Mouse (Mus musculus): Measurements from ENCODE around the gene Ipo9. TPM values are rescaled to one million over a fixed set of nuclear protein-coding genes. Genes with fewer than 3 reads are reported as not detected.

Gene Ipo9
- polyA plus RNA-seq, 1 experiment, result 58.3 TPM

DNA sequence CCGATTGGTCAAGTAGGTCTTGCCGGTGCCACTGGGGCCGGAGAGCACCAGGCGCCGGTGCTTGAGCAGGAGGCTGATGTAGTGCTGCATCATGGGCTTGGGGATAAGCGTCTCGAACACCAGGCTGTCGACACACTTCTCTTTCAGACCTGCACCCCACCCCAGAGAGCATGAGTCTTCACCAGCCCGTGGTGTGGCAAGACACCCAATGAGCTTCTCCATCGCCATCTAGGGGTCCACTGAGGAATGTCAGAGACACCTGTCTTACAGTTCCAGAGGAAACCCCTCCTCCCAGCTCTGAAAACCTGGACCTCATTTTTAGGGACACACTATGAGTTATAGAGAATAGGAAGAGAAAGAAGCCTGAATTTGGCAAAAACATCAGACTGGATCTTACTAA lies 22.0 kb upstream of the Ipo9 start:
- DNase-seq, result peak; percentile 41
- Histone ChIP-seq H3K36me3 (ENCODE audit: control insufficient read depth, insufficient read depth, low read length) (no peaks in the 10 kb centered on the region), H3K4me3 (ENCODE audit: insufficient read depth, low read depth, low read length) (no peak overlapping the region), H3K27me3 (replicated peaks; ENCODE audit: control insufficient read depth, insufficient read depth, low read length) (no peaks in the 10 kb centered on the region), H3K4me1 (ENCODE audit: control insufficient read depth, insufficient read depth, low read length) (no peaks in the 10 kb centered on the region), H3K27ac (ENCODE audit: insufficient read depth, low read depth, low read length) (no peak overlapping the region)
- TF ChIP-seq CTCF (conservative IDR thresholded peaks at IDR 0.05; ENCODE audit: insufficient read depth, insufficient read length, low read depth, low read length) (peak; percentile 56), POLR2A (IDR thresholded peaks at IDR 0.05; ENCODE audit: low read depth, low read length) (no peak)
- 74% methylated on average over 10 of the region's 10 CpGs for WGBS

DNA sequence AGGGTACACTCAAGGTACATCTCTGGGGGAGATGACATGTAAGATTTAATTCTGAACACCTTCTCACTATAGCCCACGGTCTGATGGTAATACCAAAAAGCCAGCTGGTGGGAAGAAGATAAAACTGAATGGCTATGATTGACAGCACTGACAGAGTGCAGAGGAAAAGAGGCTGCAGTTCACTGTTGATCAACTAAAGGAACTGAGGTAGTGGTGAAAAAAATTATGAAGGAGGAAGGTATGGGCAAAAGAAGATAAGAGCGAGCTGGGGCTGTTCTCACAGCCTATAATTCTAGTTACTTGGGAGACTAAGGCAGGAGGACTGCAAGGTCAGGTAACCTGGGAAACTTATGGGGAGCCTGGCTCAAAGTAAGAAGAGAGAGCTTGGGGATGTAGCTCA lies 21.1 kb upstream of the Ipo9 start:
- Histone ChIP-seq H3K27ac (ENCODE audit: insufficient read depth, low read depth, low read length) (no peak overlapping the region), H3K27me3 (replicated peaks; ENCODE audit: control insufficient read depth, insufficient read depth, low read length) (no peaks in the 10 kb centered on the region), H3K36me3 (ENCODE audit: control insufficient read depth, insufficient read depth, low read length) (no peaks in the 10 kb centered on the region), H3K4me3 (ENCODE audit: insufficient read depth, low read depth, low read length) (no peak overlapping the region), H3K4me1 (ENCODE audit: control insufficient read depth, insufficient read depth, low read length) (no peaks in the 10 kb centered on the region)
- TF ChIP-seq POLR2A (IDR thresholded peaks at IDR 0.05; ENCODE audit: low read depth, low read length) (no peak), CTCF (conservative IDR thresholded peaks at IDR 0.05; ENCODE audit: insufficient read depth, insufficient read length, low read depth, low read length) (no peak)
- DNase-seq, result no peak
- 92% methylated on average over 2 of the region's 2 CpGs for WGBS

DNA sequence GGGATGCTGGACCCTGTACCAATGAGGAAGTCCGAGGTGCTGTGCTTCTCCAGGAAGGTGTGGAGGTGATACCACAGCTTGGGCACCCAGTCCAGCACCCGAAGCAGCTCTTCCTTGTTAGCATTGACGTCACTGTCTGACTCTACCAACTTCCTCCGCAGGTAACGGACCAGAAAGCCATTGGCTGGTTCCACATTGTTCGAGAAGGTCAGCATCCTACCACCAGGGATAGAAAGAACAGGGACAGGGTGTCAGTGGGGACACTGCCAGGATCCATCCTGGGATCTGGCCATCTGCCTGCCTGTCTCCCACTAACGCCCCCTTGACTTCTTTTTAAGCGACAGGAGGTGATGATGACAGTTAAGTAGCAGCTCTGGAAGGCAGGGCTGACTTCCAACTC lies 19.6 kb upstream of the Ipo9 start:
- Histone ChIP-seq H3K4me3 (ENCODE audit: insufficient read depth, low read depth, low read length) (no peak overlapping the region), H3K4me1 (ENCODE audit: control insufficient read depth, insufficient read depth, low read length) (no peaks in the 10 kb centered on the region), H3K27me3 (replicated peaks; ENCODE audit: control insufficient read depth, insufficient read depth, low read length) (no peaks in the 10 kb centered on the region), H3K27ac (ENCODE audit: insufficient read depth, low read depth, low read length) (no peak overlapping the region), H3K36me3 (ENCODE audit: control insufficient read depth, insufficient read depth, low read length) (no peaks in the 10 kb centered on the region)
- no peak for DNase-seq
- TF ChIP-seq CTCF (conservative IDR thresholded peaks at IDR 0.05; ENCODE audit: insufficient read depth, insufficient read length, low read depth, low read length) (no peak), POLR2A (IDR thresholded peaks at IDR 0.05; ENCODE audit: low read depth, low read length) (no peak)
- 89% methylated on average over 8 of the region's 8 CpGs for WGBS

DNA sequence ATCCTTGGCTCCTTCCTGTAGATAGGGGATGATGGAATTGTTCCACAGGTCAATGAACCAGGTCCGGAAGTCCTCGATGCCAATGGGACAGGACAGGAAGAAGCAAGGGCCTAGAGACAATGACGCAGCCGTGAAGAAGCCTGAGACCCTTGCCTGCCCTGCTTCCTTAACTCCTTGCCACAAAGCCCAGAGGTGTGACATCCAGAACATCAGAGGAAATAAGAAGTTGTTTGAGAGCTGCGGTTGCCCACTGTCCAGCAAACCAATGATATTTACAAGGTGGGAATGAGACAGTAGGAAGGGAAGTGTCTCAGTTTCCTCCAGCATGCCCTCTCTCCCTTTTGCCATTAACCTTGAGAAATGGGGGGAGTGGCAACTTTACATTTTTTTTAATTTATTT lies 18.6 kb upstream of the Ipo9 start:
- Histone ChIP-seq H3K27ac (ENCODE audit: insufficient read depth, low read depth, low read length) (no peak overlapping the region), H3K4me3 (ENCODE audit: insufficient read depth, low read depth, low read length) (no peak overlapping the region), H3K4me1 (ENCODE audit: control insufficient read depth, insufficient read depth, low read length) (no peaks in the 10 kb centered on the region), H3K27me3 (replicated peaks; ENCODE audit: control insufficient read depth, insufficient read depth, low read length) (no peaks in the 10 kb centered on the region), H3K36me3 (ENCODE audit: control insufficient read depth, insufficient read depth, low read length) (no peaks in the 10 kb centered on the region)
- TF ChIP-seq POLR2A (IDR thresholded peaks at IDR 0.05; ENCODE audit: low read depth, low read length) (no peak), CTCF (conservative IDR thresholded peaks at IDR 0.05; ENCODE audit: insufficient read depth, insufficient read length, low read depth, low read length) (no peak)
- 93% methylated on average over 5 of the region's 5 CpGs for WGBS
- no peak for DNase-seq

DNA sequence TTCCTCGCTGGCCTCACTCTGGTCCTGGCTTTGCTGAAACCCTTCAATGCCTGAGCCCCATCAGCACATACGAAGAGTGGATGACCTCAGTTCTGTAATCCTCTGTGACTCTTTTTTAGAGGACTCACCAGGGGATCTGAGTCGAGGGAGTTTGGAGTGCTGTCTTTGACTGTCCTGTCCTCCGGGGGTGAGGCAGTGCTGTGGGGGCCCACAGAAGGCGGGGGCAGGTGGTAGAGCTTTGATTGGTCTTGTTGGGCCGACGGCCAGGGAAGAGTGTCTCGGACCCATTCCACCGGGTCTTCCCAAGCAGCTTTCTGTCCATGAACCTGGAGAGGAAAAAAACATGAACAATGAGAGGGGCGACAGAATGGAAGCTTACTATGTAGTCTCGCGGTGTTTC lies 13.2 kb upstream of the Ipo9 start:
- Histone ChIP-seq H3K36me3 (ENCODE audit: control insufficient read depth, insufficient read depth, low read length) (no peaks in the 10 kb centered on the region), H3K4me1 (ENCODE audit: control insufficient read depth, insufficient read depth, low read length) (no peaks in the 10 kb centered on the region), H3K27ac (ENCODE audit: insufficient read depth, low read depth, low read length) (no peak overlapping the region), H3K4me3 (ENCODE audit: insufficient read depth, low read depth, low read length) (no peak overlapping the region), H3K27me3 (replicated peaks; ENCODE audit: control insufficient read depth, insufficient read depth, low read length) (no peaks in the 10 kb centered on the region)
- TF ChIP-seq CTCF (conservative IDR thresholded peaks at IDR 0.05; ENCODE audit: insufficient read depth, insufficient read length, low read depth, low read length) (no peak), POLR2A (IDR thresholded peaks at IDR 0.05; ENCODE audit: low read depth, low read length) (no peak)
- DNase-seq, result no peak
- 93% methylated on average over 12 of the region's 12 CpGs for WGBS

DNA sequence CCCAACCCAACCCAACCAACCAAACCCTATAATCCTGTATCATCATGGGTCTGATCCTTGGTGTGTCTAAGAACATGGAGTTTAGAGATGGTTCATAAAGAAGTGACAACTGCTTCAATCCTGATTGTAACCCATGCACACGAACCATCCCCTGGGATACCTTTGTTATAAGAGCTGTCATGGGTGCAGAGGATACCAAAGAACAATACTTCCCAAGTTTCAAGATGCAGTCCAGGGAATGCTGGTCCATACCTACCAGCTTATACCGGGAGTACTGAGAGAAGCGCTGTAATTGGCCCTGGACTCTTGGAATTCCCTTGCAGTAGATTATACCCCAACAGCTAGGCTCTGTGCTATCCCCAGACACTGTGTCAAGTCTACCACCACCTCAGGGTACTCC lies 11.6 kb upstream of the Ipo9 start:
- WGBS, result 89% methylated on average over 3 of the region's 3 CpGs
- no peak for DNase-seq
- no peak overlapping the region for H3K4me3 ChIP-seq (ENCODE audit: insufficient read depth, low read depth, low read length)
- no peak overlapping the region for H3K27ac ChIP-seq (ENCODE audit: insufficient read depth, low read depth, low read length)
- TF ChIP-seq CTCF (conservative IDR thresholded peaks at IDR 0.05; ENCODE audit: insufficient read depth, insufficient read length, low read depth, low read length) (no peak), POLR2A (IDR thresholded peaks at IDR 0.05; ENCODE audit: low read depth, low read length) (no peak)
- H3K36me3 ChIP-seq (ENCODE audit: control insufficient read depth, insufficient read depth, low read length), result no peaks in the 10 kb centered on the region
- no peaks in the 10 kb centered on the region for H3K27me3 ChIP-seq (replicated peaks; ENCODE audit: control insufficient read depth, insufficient read depth, low read length)
- no peaks in the 10 kb centered on the region for H3K4me1 ChIP-seq (ENCODE audit: control insufficient read depth, insufficient read depth, low read length)

DNA sequence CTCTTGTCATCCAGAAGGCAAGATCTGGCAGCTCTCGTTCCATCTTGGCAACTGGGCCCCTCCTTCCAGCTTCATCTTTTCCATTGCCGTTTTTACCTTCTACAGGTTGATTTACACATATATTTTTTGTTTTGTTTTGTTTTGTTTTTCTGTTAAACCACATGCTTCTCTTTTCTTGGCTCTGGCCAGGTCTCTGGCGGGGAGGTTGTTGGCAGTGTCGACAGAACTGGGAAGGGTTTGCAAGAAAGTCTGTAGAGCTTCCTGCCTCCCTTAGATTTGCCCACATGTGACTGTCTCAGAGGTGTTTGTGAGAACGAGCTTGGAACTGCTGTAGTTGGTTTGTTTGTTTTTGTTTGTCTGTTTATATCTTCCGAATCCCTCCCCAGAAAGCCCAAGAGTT lies 10.7 kb upstream of the Ipo9 start:
- Histone ChIP-seq H3K27me3 (replicated peaks; ENCODE audit: control insufficient read depth, insufficient read depth, low read length) (no peaks in the 10 kb centered on the region), H3K4me1 (ENCODE audit: control insufficient read depth, insufficient read depth, low read length) (no peaks in the 10 kb centered on the region), H3K27ac (ENCODE audit: insufficient read depth, low read depth, low read length) (no peak overlapping the region), H3K36me3 (ENCODE audit: control insufficient read depth, insufficient read depth, low read length) (no peaks in the 10 kb centered on the region), H3K4me3 (ENCODE audit: insufficient read depth, low read depth, low read length) (no peak overlapping the region)
- DNase-seq, result no peak
- TF ChIP-seq POLR2A (IDR thresholded peaks at IDR 0.05; ENCODE audit: low read depth, low read length) (no peak), CTCF (conservative IDR thresholded peaks at IDR 0.05; ENCODE audit: insufficient read depth, insufficient read length, low read depth, low read length) (no peak)
- WGBS, result 78% methylated on average over 6 of the region's 6 CpGs

DNA sequence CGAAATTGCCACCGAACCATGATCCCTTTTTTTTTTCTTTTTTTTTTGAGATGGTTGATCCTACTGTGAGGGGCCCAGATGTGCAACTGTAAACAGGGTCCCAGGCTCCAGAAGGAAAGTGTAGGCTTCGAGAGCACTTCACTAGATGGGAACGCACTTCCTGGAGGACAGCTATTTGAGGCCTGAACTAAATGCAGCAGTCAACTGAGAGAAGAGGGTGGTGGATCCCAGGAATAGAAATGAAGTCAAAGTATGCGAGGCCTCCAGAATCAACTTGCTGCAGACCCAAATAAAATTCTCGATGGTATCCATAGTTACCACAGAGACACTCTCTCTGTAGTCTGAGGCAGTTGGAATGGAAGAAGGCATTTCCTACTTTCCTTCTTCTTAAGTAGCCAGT lies 8.5 kb upstream of the Ipo9 start:
- Histone ChIP-seq H3K4me1 (ENCODE audit: control insufficient read depth, insufficient read depth, low read length) (no peaks in the 10 kb centered on the region), H3K36me3 (ENCODE audit: control insufficient read depth, insufficient read depth, low read length) (no peaks in the 10 kb centered on the region), H3K27ac (ENCODE audit: insufficient read depth, low read depth, low read length) (no peak overlapping the region), H3K4me3 (ENCODE audit: insufficient read depth, low read depth, low read length) (no peak overlapping the region), H3K27me3 (replicated peaks; ENCODE audit: control insufficient read depth, insufficient read depth, low read length) (no peaks in the 10 kb centered on the region)
- TF ChIP-seq POLR2A (IDR thresholded peaks at IDR 0.05; ENCODE audit: low read depth, low read length) (no peak), CTCF (conservative IDR thresholded peaks at IDR 0.05; ENCODE audit: insufficient read depth, insufficient read length, low read depth, low read length) (no peak)
- 89% methylated on average over 6 of the region's 6 CpGs for WGBS
- DNase-seq, result no peak
